Mouse (Mus musculus) liver, embryonic 11.5 days (tissue): ENCODE data around the gene Kcnh6. TPM values are rescaled to one million over a fixed set of nuclear protein-coding genes. Genes with fewer than 3 reads are reported as not detected.

Source experiments
- ATAC-seq: fragments of 200-750 bp; cut with Nextera tagmentation; replicated peaks from 2 replicates; pipeline ENCODE4 v1.8.0; 2017; ENCODE audit warnings: moderate number of reproducible peaks, mild to moderate bottlenecking, moderate TSS enrichment, moderate library complexity; ENCODE audit not compliant: low FRiP score
- DNase-seq: peaks from one replicate; pipeline ENCODE4 v3.0.0-alpha.2; 2017; ENCODE audit warnings: low spot score
- H3K27ac ChIP-seq: fragments of 300-500 bp; sonication (generic); 2 replicates; pipeline ENCODE4 v1.5.1; 2014; ENCODE audit warnings: mild to moderate bottlenecking, low read depth, low read length, control low read depth
- H3K27me3 ChIP-seq: fragments of 300-500 bp; sonication (generic); replicated peaks from 2 replicates; pipeline ENCODE4 v1.6.1; 2014; ENCODE audit warnings: low read length, mixed read lengths; ENCODE audit not compliant: control insufficient read depth, insufficient read depth
- H3K36me3 ChIP-seq: fragments of 300-500 bp; sonication (generic); 2 replicates; pipeline ENCODE4 v1.6.1; 2014; ENCODE audit warnings: mild to moderate bottlenecking, low read length, moderate library complexity, mixed read lengths; ENCODE audit not compliant: control insufficient read depth, insufficient read depth
- H3K4me1 ChIP-seq: fragments of 300-500 bp; sonication (generic); replicated peaks from 2 replicates; pipeline ENCODE4 v1.6.1; 2014; ENCODE audit warnings: low read length, mixed read lengths; ENCODE audit not compliant: control insufficient read depth, insufficient read depth
- H3K4me2 ChIP-seq: fragments of 300-500 bp; sonication (generic); 2 replicates; pipeline ENCODE4 v1.6.1; 2014; ENCODE audit warnings: mild to moderate bottlenecking, control low read depth, moderate library complexity
- H3K4me3 ChIP-seq: fragments of 300-500 bp; sonication (generic); 2 replicates; pipeline ENCODE4 v1.5.1; 2014; ENCODE audit warnings: low read depth, low read length, control low read depth
- H3K9ac ChIP-seq: fragments of 300-500 bp; sonication (generic); 2 replicates; pipeline ENCODE4 v1.6.1; 2014; ENCODE audit warnings: low read depth, low read length, control low read depth
- H3K9me3 ChIP-seq: fragments of 300-500 bp; sonication (generic); 2 replicates; pipeline ENCODE4 v1.6.1; 2016; ENCODE audit warnings: low read length, inconsistent platforms, mixed read lengths; ENCODE audit not compliant: control insufficient read depth
- WGBS: fragments of 180-500 bp; shearing (Covaris S2); extraction: QIAGEN DNeasy Blood & Tissue Kit; methylation state at CpG from one replicate; pipeline ENCODE4 v1.1.7; 2014; 5-methylcytosine and 5-hydroxymethylcytosine counted together
- polyA plus RNA-seq: library from polyadenylated mRNA; unstranded; fragments of >200 nt; fragmentation: Nextera tagmentation; extraction: Ambion mirVana; gene quantifications from 2 replicates; pipeline ENCODE4 v1.2.1, GENCODE M21; 2014

Kcnh6 gene
- polyA plus RNA-seq, 1 experiment from 2014 or later: 0.26 TPM

GRCm38 (mm10) chr11:106076321-106076720 lies 68.4 kb downstream of the Kcnh6 start:
- Histone ChIP-seq H3K36me3 (peaks cover 4% of the 10 kb centered on the region; the same call in 1 of the 2 replicates), H3K4me2 (no peak overlapping the region), H3K4me3 (no peak overlapping the region), H3K9me3 (no peaks in the 10 kb centered on the region), H3K27ac (no peak overlapping the region), H3K4me1 (no peaks in the 10 kb centered on the region), H3K9ac (no peak overlapping the region), H3K27me3 (no peaks in the 10 kb centered on the region)
- DNase-seq (peak; percentile 83), ATAC-seq (peak; percentile 51; the same call in 1 of the 2 replicates)
- WGBS: 2% methylated on average over 4 of the region's 4 CpGs

Other genes with a start within 250 kb of the Kcnh6 start
- 3.4 and 4.8 TPM in 2 replicates for gene Cyb561, start 54.8 kb upstream of the Kcnh6 start, polyA plus RNA-seq
- gene Ace, start 40.2 kb upstream of the Kcnh6 start, polyA plus RNA-seq: 0.26 and 0.39 TPM in 2 replicates
- not detected in 2 replicates for gene Ace3, start 13.4 kb upstream of the Kcnh6 start, polyA plus RNA-seq
- gene Dcaf7, start 28.7 kb downstream of the Kcnh6 start, polyA plus RNA-seq: 53.9 and 61.2 TPM in 2 replicates
- gene Taco1, start 57.9 kb downstream of the Kcnh6 start, polyA plus RNA-seq: 12.8 and 13.8 TPM in 2 replicates
- 12.8 and 17.4 TPM in 2 replicates for gene Map3k3, start 76.5 kb downstream of the Kcnh6 start, polyA plus RNA-seq
- gene Gm10840, start 152.7 kb downstream of the Kcnh6 start, polyA plus RNA-seq: not detected in 2 replicates
- 172 and 182 TPM in 2 replicates for gene Limd2, start 152.7 kb downstream of the Kcnh6 start, polyA plus RNA-seq
- gene Strada, start 194.0 kb downstream of the Kcnh6 start, polyA plus RNA-seq: 22.0 and 24.3 TPM in 2 replicates
- gene Ccdc47, start 208.2 kb downstream of the Kcnh6 start, polyA plus RNA-seq: 73.3 and 76.0 TPM in 2 replicates
- 63.3 and 68.2 TPM in 2 replicates for gene Ddx42, start 208.8 kb downstream of the Kcnh6 start, polyA plus RNA-seq
- 110 and 117 TPM in 2 replicates for gene Ftsj3, start 248.0 kb downstream of the Kcnh6 start, polyA plus RNA-seq
- 304 and 310 TPM in 2 replicates for gene Psmc5, start 248.0 kb downstream of the Kcnh6 start, polyA plus RNA-seq